Mouse (Mus musculus) Patski (cell line): ENCODE measurements at regions not wholly inside any gene's neighbourhood (a gene's known extent, or its start where the extent isn't known, plus 50 kb on each side); places are given as distances from the start of the nearest gene placed in this dataset.
A peak's percentile ranks its signal among the peaks of the same experiment; 100 is the strongest.

ENCODE experiments used
- ATAC-seq: fragments of 100-300 bp; one replicate; pipeline ENCODE4 v1.8.0; 2021
- CTCF ChIA-PET: fragments of 350-600 bp; sonication (Branson Sonifier 250); formaldehyde crosslinking; loops from one replicate; lab custom pipeline; 2022; ENCODE audit warnings: inconsistent platforms; lab: Charles Lee
- POLR2A ChIA-PET: fragments of 350-600 bp; sonication (Branson Sonifier 250); formaldehyde crosslinking; loops from one replicate; lab custom pipeline; 2022; ENCODE audit warnings: antibody characterized with exemption, inconsistent platforms; lab: Charles Lee
- DNase-seq: peaks from one replicate; pipeline ENCODE4 v3.0.0-alpha.2; 2011; ENCODE audit warnings: low read depth, low spot score
- H3K27me3 ChIP-seq: fragments of 371-371 bp; one replicate; pipeline ENCODE4 v1.5.1; 2021
- CTCF ChIP-seq: fragments of 100-300 bp; IDR thresholded peaks from one replicate; pipeline ENCODE4 v1.5.1; 2021
- in situ Hi-C: fragments of 300-500 bp; cut with MboI; formaldehyde crosslinking; loops from 3 replicates; pipeline ENCODE4 v1.11.1; 2018; ENCODE audit warnings: low pct_unique_long_range_greater_than_20kb, mixed read lengths

GRCm38 (mm10) chr1:35380633-35381385 lies 531.0 kb downstream of the Plekhb2 start:
- POLR2A ChIA-PET: no interaction called here
- ATAC-seq (no peak), DNase-seq (no peak)
- no peak for TF ChIP-seq CTCF
- in situ Hi-C loops: loop anchor here (25.0 kb wide), 1 partner anchor 344 kb away; no protein-coding TSS in a partner anchor
- CTCF ChIA-PET: interaction anchor here (1.4 kb wide), 1 partner anchor 10 kb away, joined by 4 read pairs; no protein-coding TSS in a partner anchor
- H3K27me3 ChIP-seq: no peaks in the 10 kb centered on the region

- in situ Hi-C loops: loop anchor here (25.0 kb wide), 1 partner anchor 348 kb away; no protein-coding TSS in a partner anchor
- DNase-seq (no peak), ATAC-seq (no peak)
- ChIA-PET CTCF (interaction anchor here (1.0 to 1.2 kb wide), 5 partner anchors 8 to 866 kb away, joined by 3 to 4 read pairs (median 3); no protein-coding TSS in a partner anchor), POLR2A (no interaction called here)
- peak; percentile 77 for TF ChIP-seq CTCF
- no peaks in the 10 kb centered on the region for H3K27me3 ChIP-seq
Observed at GRCm38 (mm10) chr1:35385430-35385829, 535.7 kb downstream of the Plekhb2 start.

- ChIA-PET CTCF (interaction anchor here (0.7 kb wide), 1 partner anchor 295 kb away, joined by 3 read pairs; no protein-coding TSS in a partner anchor), POLR2A (no interaction called here)
- no peaks in the 10 kb centered on the region for H3K27me3 ChIP-seq
- peak; percentile 78 for TF ChIP-seq CTCF
- DNase-seq (no peak), ATAC-seq (no peak)
- in situ Hi-C loops: loop anchor here (25.0 kb wide), 1 partner anchor 351 kb away; no protein-coding TSS in a partner anchor
Observed at GRCm38 (mm10) chr1:35388181-35388580, 538.4 kb downstream of the Plekhb2 start.

- in situ Hi-C loops: loop anchor here (10.0 to 25.0 kb wide), 3 partner anchors 353 to 744 kb away; partner anchors contain the start of gene Hs6st1
- ChIA-PET CTCF (no interaction called here), POLR2A (no interaction called here)
- no peak for TF ChIP-seq CTCF
- DNase-seq: no peak
- no peak for ATAC-seq
- no peaks in the 10 kb centered on the region for H3K27me3 ChIP-seq
Observed at GRCm38 (mm10) chr1:35390371-35390770, 540.6 kb downstream of the Plekhb2 start.

- no peaks in the 10 kb centered on the region for H3K27me3 ChIP-seq
- no peak for TF ChIP-seq CTCF
- in situ Hi-C loops: loop anchor here (10.0 to 25.0 kb wide), 3 partner anchors 354 to 744 kb away; partner anchors contain the start of gene Hs6st1
- ChIA-PET CTCF (no interaction called here), POLR2A (no interaction called here)
- ATAC-seq (no peak), DNase-seq (no peak)
Observed at GRCm38 (mm10) chr1:35390858-35391586, 541.2 kb downstream of the Plekhb2 start.

- CTCF ChIA-PET: interaction anchor here (1.2 kb wide), 1 partner anchor 8 kb away, joined by 3 read pairs; no protein-coding TSS in a partner anchor
- POLR2A ChIA-PET: no interaction called here
- no peak for TF ChIP-seq CTCF
- H3K27me3 ChIP-seq: no peaks in the 10 kb centered on the region
- DNase-seq (no peak), ATAC-seq (no peak)
- in situ Hi-C loops: loop anchor here (10.0 to 25.0 kb wide), 3 partner anchors 356 to 741 kb away; partner anchors contain the start of gene Hs6st1
Observed at GRCm38 (mm10) chr1:35393550-35394118, 543.9 kb downstream of the Plekhb2 start.

GRCm38 (mm10) chr1:35400674-35401359 lies 551.0 kb downstream of the Plekhb2 start:
- TF ChIP-seq CTCF: no peak
- ATAC-seq: no peak
- peaks cover 3% of the 10 kb centered on the region for H3K27me3 ChIP-seq
- in situ Hi-C loops: no loop called here
- no peak for DNase-seq
- POLR2A ChIA-PET: no interaction called here
- CTCF ChIA-PET: interaction anchor here (1.3 kb wide), 1 partner anchor 14 kb away, joined by 4 read pairs; no protein-coding TSS in a partner anchor

GRCm38 (mm10) chr1:35402995-35403394 lies 553.2 kb downstream of the Plekhb2 start:
- no peak for ATAC-seq
- in situ Hi-C loops: no loop called here

GRCm38 (mm10) chr1:35405418-35405817 lies 555.6 kb downstream of the Plekhb2 start:
- no peak for TF ChIP-seq CTCF
- ATAC-seq: no peak
- POLR2A ChIA-PET: no interaction called here
- H3K27me3 ChIP-seq: peaks cover 3% of the 10 kb centered on the region
- in situ Hi-C loops: no loop called here
- DNase-seq: no peak
- CTCF ChIA-PET: no interaction called here

More at GRCm38 (mm10) chr1:35402995-35403394, 553.2 kb downstream of the Plekhb2 start:
- ChIA-PET POLR2A (no interaction called here), CTCF (interaction anchor here (1.0 to 1.5 kb wide), 4 partner anchors 12 to 44 kb away, joined by 3 read pairs; no protein-coding TSS in a partner anchor)
- no peak for TF ChIP-seq CTCF
- H3K27me3 ChIP-seq: peaks cover 3% of the 10 kb centered on the region
- no peak for DNase-seq
